Mouse (Mus musculus) heart, embryonic 16.5 days (tissue): ENCODE data around the gene Rcn3. TPM values are rescaled to one million over a fixed set of nuclear protein-coding genes. Genes with fewer than 3 reads are reported as not detected.

Experiments
- ATAC-seq: fragments of 200-750 bp; cut with Nextera tagmentation; replicated peaks from 2 replicates; pipeline ENCODE4 v1.8.0; 2017; ENCODE audit warnings: moderate number of reproducible peaks; ENCODE audit not compliant: insufficient read depth, low FRiP score; ENCODE audit errors: extremely low read depth
- H3K27ac ChIP-seq: fragments of 300-500 bp; sonication (generic); 2 replicates; pipeline ENCODE4 v1.5.1; 2014; ENCODE audit warnings: mild to moderate bottlenecking, low read length, control low read depth, moderate library complexity
- H3K27me3 ChIP-seq: fragments of 300-500 bp; sonication (generic); 2 replicates; pipeline ENCODE4 v1.6.1; 2014; ENCODE audit warnings: low read length, mixed read lengths; ENCODE audit not compliant: control insufficient read depth, insufficient read depth
- H3K36me3 ChIP-seq: fragments of 300-500 bp; sonication (generic); 2 replicates; pipeline ENCODE4 v1.6.1; 2014; ENCODE audit not compliant: control insufficient read depth, insufficient read depth
- H3K4me1 ChIP-seq: fragments of 300-500 bp; sonication (generic); 2 replicates; pipeline ENCODE4 v1.6.1; 2014; ENCODE audit warnings: low read length, mixed read lengths; ENCODE audit not compliant: control insufficient read depth, insufficient read depth
- H3K4me2 ChIP-seq: fragments of 300-500 bp; sonication (generic); 2 replicates; pipeline ENCODE4 v1.6.1; 2014; ENCODE audit warnings: low read depth, mild to moderate bottlenecking, control low read depth, low read length
- H3K4me3 ChIP-seq: fragments of 300-500 bp; sonication (generic); 2 replicates; pipeline ENCODE4 v1.5.1; 2014; ENCODE audit warnings: mild to moderate bottlenecking, control low read depth, low read length
- H3K9ac ChIP-seq: fragments of 300-500 bp; sonication (generic); 2 replicates; pipeline ENCODE4 v1.6.1; 2014; ENCODE audit warnings: low read length, control low read depth
- H3K9me3 ChIP-seq: fragments of 300-500 bp; sonication (generic); replicated peaks from 2 replicates; pipeline ENCODE4 v1.6.1; 2016; ENCODE audit warnings: low read length; ENCODE audit not compliant: control insufficient read depth
- WGBS: fragments of 180-500 bp; shearing (Covaris S2); extraction: QIAGEN DNeasy Blood & Tissue Kit; methylation state at CpG from one replicate; pipeline ENCODE4 v1.1.7; 2014; 5-methylcytosine and 5-hydroxymethylcytosine counted together
- polyA plus RNA-seq: library from polyadenylated mRNA; unstranded; fragments of >200 nt; fragmentation: Nextera tagmentation; extraction: Ambion mirVana; gene quantifications from 2 replicates; pipeline ENCODE4 v1.2.1, GENCODE M21; 2015

Rcn3 gene
- polyA plus RNA-seq, 1 experiment from 2014 or later, result 207 TPM

DNA sequence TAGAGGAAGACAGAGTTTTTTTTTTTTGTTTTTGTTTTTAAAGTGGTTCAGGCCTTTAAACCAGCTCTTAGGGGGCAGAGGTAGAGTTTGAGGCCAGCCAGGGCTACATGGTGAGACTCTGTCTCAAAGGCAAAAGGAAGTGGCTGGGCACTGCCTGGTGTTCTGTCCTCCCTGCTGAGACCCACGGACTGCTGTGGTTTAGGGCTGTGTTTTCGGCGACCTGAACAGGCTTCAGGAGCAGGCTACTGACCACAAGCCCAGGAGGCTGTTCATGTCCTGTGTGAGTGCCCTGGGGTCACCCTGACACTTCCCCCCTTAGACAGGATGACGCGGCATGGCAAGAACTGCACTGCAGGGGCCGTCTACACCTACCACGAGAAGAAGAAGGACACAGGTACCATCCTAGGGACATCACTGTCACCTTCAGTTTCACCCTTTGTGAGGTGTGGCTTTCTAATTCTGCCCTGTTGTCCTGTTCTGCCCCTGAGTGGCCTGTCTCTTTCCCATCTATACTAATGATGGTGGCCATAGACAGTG is 18.8 kb downstream of the Rcn3 start:
- ATAC-seq, result no peak
- H3K36me3 ChIP-seq, result peaks cover 22% of the 10 kb centered on the region
- H3K9ac ChIP-seq, result no peak overlapping the region
- no peak overlapping the region for H3K4me3 ChIP-seq
- peaks cover 15% of the 10 kb centered on the region for H3K4me1 ChIP-seq
- no peaks in the 10 kb centered on the region for H3K27me3 ChIP-seq
- no peak overlapping the region for H3K4me2 ChIP-seq
- no peaks in the 10 kb centered on the region for H3K9me3 ChIP-seq
- H3K27ac ChIP-seq, result no peak overlapping the region
- WGBS, result 63% methylated on average over 7 of the region's 7 CpGs

- Histone ChIP-seq H3K4me1 (peaks cover 15% of the 10 kb centered on the region), H3K4me3 (no peak overlapping the region), H3K27ac (no peak overlapping the region), H3K27me3 (no peaks in the 10 kb centered on the region), H3K9ac (no peak overlapping the region), H3K4me2 (no peak overlapping the region), H3K9me3 (no peaks in the 10 kb centered on the region; the same call in 1 of the 2 replicates), H3K36me3 (peaks cover 15% of the 10 kb centered on the region)
- WGBS, result 90% methylated on average over 2 of the region's 2 CpGs
- no peak for ATAC-seq
Measured at GRCm38 (mm10) chr7:45072230-45072629, 19.8 kb downstream of the Rcn3 start.

GRCm38 (mm10) chr7:45069671-45070070 is 22.4 kb downstream of the Rcn3 start:
- Histone ChIP-seq H3K4me2 (no peak overlapping the region), H3K36me3 (no peaks in the 10 kb centered on the region; the same call in 1 of the 2 replicates), H3K27ac (no peak overlapping the region), H3K4me3 (no peak overlapping the region), H3K9ac (no peak overlapping the region), H3K27me3 (no peaks in the 10 kb centered on the region), H3K9me3 (no peaks in the 10 kb centered on the region; the same call in 1 of the 2 replicates), H3K4me1 (peaks cover under 1% of the 10 kb centered on the region; the same call in 1 of the 2 replicates)
- 59% methylated on average over 2 of the region's 2 CpGs for WGBS
- ATAC-seq, result no peak

GRCm38 (mm10) chr7:45068000-45068318 is 24.1 kb downstream of the Rcn3 start:
- no peak overlapping the region for H3K9ac ChIP-seq
- H3K27ac ChIP-seq, result no peak overlapping the region
- 30% methylated on average over 5 of the region's 5 CpGs for WGBS
- H3K4me1 ChIP-seq, result peaks cover 9% of the 10 kb centered on the region
- no peaks in the 10 kb centered on the region for H3K27me3 ChIP-seq
- H3K9me3 ChIP-seq, result no peaks in the 10 kb centered on the region; the same call in 1 of the 2 replicates
- H3K36me3 ChIP-seq, result no peaks in the 10 kb centered on the region
- no peak overlapping the region for H3K4me3 ChIP-seq
- no peak for ATAC-seq
- no peak overlapping the region for H3K4me2 ChIP-seq

GRCm38 (mm10) chr7:45067190-45067999 is 24.6 kb downstream of the Rcn3 start:
- no peak for ATAC-seq
- 77% methylated on average over 4 of the region's 4 CpGs for WGBS
- Histone ChIP-seq H3K27ac (no peak overlapping the region), H3K9me3 (no peaks in the 10 kb centered on the region; the same call in 1 of the 2 replicates), H3K9ac (no peak overlapping the region), H3K4me1 (peaks cover 9% of the 10 kb centered on the region), H3K27me3 (no peaks in the 10 kb centered on the region), H3K36me3 (no peaks in the 10 kb centered on the region), H3K4me2 (no peak overlapping the region), H3K4me3 (no peak overlapping the region)

DNA sequence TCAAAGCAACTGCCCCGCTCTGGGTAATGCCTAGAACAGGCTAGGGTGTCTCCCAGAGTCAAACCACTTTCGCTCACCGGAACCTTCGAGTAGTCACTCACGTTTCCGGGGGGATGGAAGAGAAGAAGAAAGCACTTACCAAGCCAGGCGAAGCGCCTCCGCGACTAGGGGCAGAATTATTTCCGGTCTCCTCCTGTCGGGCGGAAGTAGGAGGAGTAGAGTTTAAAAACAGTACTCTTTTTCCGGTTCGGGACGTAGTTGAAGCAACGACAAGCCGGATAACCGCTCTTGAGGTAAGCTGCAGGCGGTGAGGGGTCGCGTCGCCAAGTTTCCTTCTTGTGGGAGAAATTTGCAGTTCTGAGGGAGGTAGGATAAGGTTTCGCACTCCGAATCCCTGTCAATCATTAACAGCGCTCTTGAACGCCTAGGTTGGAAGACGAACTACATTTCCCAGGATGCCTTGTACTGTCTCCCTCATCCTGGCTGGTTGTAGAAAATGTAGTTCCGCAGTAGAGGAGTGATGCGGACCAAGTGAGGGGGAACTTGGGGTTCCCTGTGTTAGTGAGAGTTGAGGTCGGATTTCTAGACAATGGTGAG is 29.7 kb downstream of the Rcn3 start, which contains the start of the genes Nosip and Prrg2:
Gene Nosip (plus strand): TSS at position 191 of the 597 bp plus-strand sequence.
Gene Prrg2 (minus strand): TSS at position 439 of the 597 bp plus-strand sequence.
- Histone ChIP-seq H3K4me1 (peaks cover 15% of the 10 kb centered on the region), H3K4me2 (peak within 1 kb of the TSS; percentile 68), H3K9me3 (no peaks in the 10 kb centered on the region), H3K27ac (peak within 1 kb of the TSS; percentile 87), H3K27me3 (no peaks in the 10 kb centered on the region), H3K36me3 (no peaks in the 10 kb centered on the region), H3K4me3 (peak within 1 kb of the TSS; percentile 65), H3K9ac (peak within 1 kb of the TSS; percentile 73)
- under 1% methylated on average over 31 of the region's 31 CpGs for WGBS
- peak; percentile 90 for ATAC-seq

DNA sequence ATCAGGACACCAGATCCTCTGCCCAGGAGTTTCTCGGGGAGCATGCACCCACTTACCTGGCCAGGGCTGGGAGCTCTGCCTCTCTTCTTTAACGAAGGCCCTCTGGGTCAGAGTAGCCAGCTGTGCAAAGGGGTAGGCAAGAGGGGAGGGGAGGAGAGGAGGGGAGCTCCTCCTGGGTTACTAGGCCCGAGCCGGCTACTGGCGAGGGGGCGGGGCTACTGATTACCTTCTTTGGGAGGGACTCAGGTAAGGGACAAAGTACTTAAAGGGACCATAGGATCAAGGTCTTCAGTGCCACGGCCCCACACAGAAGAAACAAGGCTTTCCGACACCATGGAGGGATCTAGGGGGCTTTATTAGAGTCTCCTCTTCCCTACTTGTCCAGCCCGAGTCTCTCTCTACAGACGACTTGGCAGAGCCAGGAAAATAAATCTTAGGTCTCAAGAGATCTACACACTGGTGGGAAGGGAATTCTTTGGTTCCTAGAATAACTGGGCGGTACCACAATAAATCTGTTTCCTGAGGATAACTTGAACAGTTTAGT is 30.4 kb downstream of the Rcn3 start:
- Histone ChIP-seq H3K4me3 (peak overlapping the region; percentile 65), H3K4me2 (peak overlapping the region; percentile 68), H3K27ac (peak overlapping the region; percentile 87), H3K27me3 (no peaks in the 10 kb centered on the region), H3K9me3 (no peaks in the 10 kb centered on the region), H3K4me1 (peaks cover 15% of the 10 kb centered on the region), H3K36me3 (no peaks in the 10 kb centered on the region), H3K9ac (peak overlapping the region; percentile 73)
- 19% methylated on average over 11 of the region's 11 CpGs for WGBS
- no peak for ATAC-seq

- no peaks in the 10 kb centered on the region for H3K9me3 ChIP-seq
- H3K4me3 ChIP-seq, result no peak overlapping the region
- H3K4me2 ChIP-seq, result no peak overlapping the region
- no peaks in the 10 kb centered on the region for H3K36me3 ChIP-seq
- H3K27me3 ChIP-seq, result no peaks in the 10 kb centered on the region
- no peak overlapping the region for H3K27ac ChIP-seq
- WGBS, result 77% methylated on average over 6 of the region's 6 CpGs
- no peak overlapping the region for H3K9ac ChIP-seq
- no peak for ATAC-seq
- peaks cover 15% of the 10 kb centered on the region for H3K4me1 ChIP-seq
Measured at GRCm38 (mm10) chr7:45060632-45061122, 31.3 kb downstream of the Rcn3 start.
